Mouse (Mus musculus): ENCODE results near the gene 2300002M23Rik. TPM values are rescaled to one million over a fixed set of nuclear protein-coding genes. Genes with fewer than 3 reads are reported as not detected.

Gene 2300002M23Rik
- total and polyA plus RNA-seq, 2 experiments from 2014 or later = not detected

DNA sequence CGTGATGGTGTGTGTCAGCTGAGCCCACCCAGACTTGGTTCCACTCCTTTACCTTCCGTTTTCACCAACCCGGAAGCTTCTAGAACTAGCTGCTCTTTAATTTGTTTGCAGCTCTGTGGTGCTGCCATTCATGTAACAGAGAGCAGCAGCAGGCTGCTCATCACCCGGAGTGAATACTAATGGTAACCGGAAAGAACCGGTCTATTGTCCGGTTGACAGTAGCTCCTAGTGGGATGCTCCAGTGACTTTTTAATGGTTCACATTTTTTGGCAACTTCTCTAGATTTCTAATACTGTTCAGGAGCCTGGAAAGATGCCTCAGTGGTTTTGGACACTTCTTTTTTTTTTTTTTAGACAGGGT lies 23.9 kb downstream of the 2300002M23Rik start:
- ATAC-seq (ENCODE audit: insufficient read depth, low read depth) (no peak), DNase-seq (ENCODE audit: low spot score) (no peak)
- Histone ChIP-seq H3K4me1 (ENCODE audit: control insufficient read depth, insufficient read depth) (no peaks in the 10 kb centered on the region), H3K9ac (replicated peaks; ENCODE audit: low read depth, low read length) (no peak overlapping the region), H3K9me3 (replicated peaks; ENCODE audit: control insufficient read depth, low read length) (no peaks in the 10 kb centered on the region; the same call in 1 of the 2 replicates), H3K4me2 (ENCODE audit: low read depth, low read length) (no peak overlapping the region), H3K27ac (ENCODE audit: low read depth) (no peak overlapping the region), H3K4me3 (ENCODE audit: low read depth, low read length) (no peak overlapping the region), H3K36me3 (replicated peaks; ENCODE audit: control insufficient read depth, insufficient read depth, low read length) (no peaks in the 10 kb centered on the region), H3K27me3 (ENCODE audit: control insufficient read depth, insufficient read depth, low read length) (no peaks in the 10 kb centered on the region)
- 88% methylated on average over 7 of the region's 7 CpGs for WGBS
- no peak for TF ChIP-seq CTCF (IDR thresholded peaks at IDR 0.05; ENCODE audit: low read depth)
- no peak for TF ChIP-seq EP300 (IDR thresholded peaks at IDR 0.05; ENCODE audit: low read depth)

DNA sequence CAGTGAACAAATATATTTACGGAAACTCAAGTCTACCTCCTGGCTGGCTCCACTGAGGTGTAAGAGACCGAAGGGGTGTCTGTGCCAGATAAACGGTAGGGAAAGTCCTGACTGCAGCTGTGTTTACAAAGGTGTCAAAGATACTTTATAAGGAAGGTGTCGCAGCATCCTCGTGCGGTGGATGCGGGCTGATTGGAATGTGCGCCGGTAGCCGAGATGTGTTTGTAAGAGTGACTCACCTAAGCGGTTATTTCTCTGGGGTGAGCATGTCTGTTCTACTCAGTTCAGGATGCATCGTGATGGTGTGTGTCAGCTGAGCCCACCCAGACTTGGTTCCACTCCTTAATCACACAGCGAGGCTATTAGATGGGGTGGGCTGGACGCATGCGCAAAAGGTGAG lies 24.5 kb downstream of the 2300002M23Rik start:
- WGBS = 85% methylated on average over 15 of the region's 15 CpGs
- no peaks in the 10 kb centered on the region for H3K27me3 ChIP-seq (ENCODE audit: control insufficient read depth, insufficient read depth, low read length)
- no peak overlapping the region for H3K27ac ChIP-seq (ENCODE audit: low read depth)
- no peak for ATAC-seq (ENCODE audit: insufficient read depth, low read depth)
- H3K4me2 ChIP-seq (ENCODE audit: low read depth, low read length) = no peak overlapping the region
- no peaks in the 10 kb centered on the region for H3K4me1 ChIP-seq (ENCODE audit: control insufficient read depth, insufficient read depth)
- H3K4me3 ChIP-seq (ENCODE audit: low read depth, low read length) = no peak overlapping the region
- H3K9me3 ChIP-seq (replicated peaks; ENCODE audit: control insufficient read depth, low read length) = no peaks in the 10 kb centered on the region; the same call in 1 of the 2 replicates
- H3K9ac ChIP-seq (replicated peaks; ENCODE audit: low read depth, low read length) = no peak overlapping the region
- no peaks in the 10 kb centered on the region for H3K36me3 ChIP-seq (replicated peaks; ENCODE audit: control insufficient read depth, insufficient read depth, low read length)
- DNase-seq (ENCODE audit: low spot score) = no peak
- no peak for TF ChIP-seq CTCF (IDR thresholded peaks at IDR 0.05; ENCODE audit: low read depth)
- no peak for TF ChIP-seq EP300 (IDR thresholded peaks at IDR 0.05; ENCODE audit: low read depth)

DNA sequence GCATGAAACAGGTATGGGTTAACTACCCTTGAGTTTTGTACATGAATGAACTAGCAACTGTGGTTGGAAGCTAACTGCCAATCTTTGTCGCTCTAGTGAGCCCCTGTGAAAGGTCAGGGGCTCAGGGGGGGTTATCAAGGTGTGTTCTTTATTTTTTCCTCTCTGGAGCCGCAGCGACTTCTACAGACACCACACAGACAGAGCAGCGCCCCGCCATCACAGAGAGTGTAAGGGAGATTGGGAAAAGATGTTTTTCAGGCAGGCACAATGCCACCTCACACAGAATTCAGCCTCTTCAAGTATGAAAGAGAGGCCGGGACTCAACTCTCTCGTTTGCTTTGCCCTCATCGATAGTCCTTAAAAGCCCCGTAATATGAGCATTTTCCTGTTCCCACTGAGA lies 24.9 kb downstream of the 2300002M23Rik start:
- Histone ChIP-seq H3K9ac (replicated peaks; ENCODE audit: low read depth, low read length) (no peak overlapping the region), H3K9me3 (replicated peaks; ENCODE audit: control insufficient read depth, low read length) (no peaks in the 10 kb centered on the region; the same call in 1 of the 2 replicates), H3K27me3 (ENCODE audit: control insufficient read depth, insufficient read depth, low read length) (no peaks in the 10 kb centered on the region), H3K4me1 (ENCODE audit: control insufficient read depth, insufficient read depth) (no peaks in the 10 kb centered on the region), H3K27ac (ENCODE audit: low read depth) (no peak overlapping the region), H3K4me2 (ENCODE audit: low read depth, low read length) (no peak overlapping the region), H3K36me3 (replicated peaks; ENCODE audit: control insufficient read depth, insufficient read depth, low read length) (no peaks in the 10 kb centered on the region), H3K4me3 (ENCODE audit: low read depth, low read length) (no peak overlapping the region)
- 77% methylated on average over 9 of the region's 9 CpGs for WGBS
- DNase-seq (ENCODE audit: low spot score) (no peak), ATAC-seq (ENCODE audit: insufficient read depth, low read depth) (no peak)
- TF ChIP-seq EP300 (IDR thresholded peaks at IDR 0.05; ENCODE audit: low read depth) (no peak), CTCF (IDR thresholded peaks at IDR 0.05; ENCODE audit: low read depth) (no peak)

DNA sequence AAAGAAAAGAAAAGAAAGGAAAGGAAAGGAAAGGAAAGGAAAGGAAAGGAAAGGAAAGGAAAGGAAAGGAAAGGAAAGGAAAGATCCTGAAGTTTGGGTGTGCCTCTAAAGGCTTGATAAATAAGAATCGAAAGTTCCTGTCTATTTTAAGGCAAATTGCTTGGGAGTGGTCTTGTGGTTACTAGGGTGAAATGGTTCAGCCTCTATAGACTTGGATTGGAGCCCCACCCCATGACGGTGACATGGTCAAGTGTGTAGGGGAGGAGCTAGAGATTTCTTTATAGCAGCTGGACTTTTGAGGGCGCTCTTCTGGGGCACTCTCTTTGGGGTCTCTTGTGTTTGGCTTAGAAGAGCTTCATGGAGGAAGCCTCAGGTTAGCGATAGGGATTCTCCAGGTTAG lies 26.5 kb downstream of the 2300002M23Rik start:
- Histone ChIP-seq H3K36me3 (replicated peaks; ENCODE audit: control insufficient read depth, insufficient read depth, low read length) (no peaks in the 10 kb centered on the region), H3K9ac (replicated peaks; ENCODE audit: low read depth, low read length) (no peak overlapping the region), H3K4me3 (ENCODE audit: low read depth, low read length) (no peak overlapping the region), H3K27me3 (ENCODE audit: control insufficient read depth, insufficient read depth, low read length) (no peaks in the 10 kb centered on the region), H3K4me1 (ENCODE audit: control insufficient read depth, insufficient read depth) (no peaks in the 10 kb centered on the region), H3K27ac (ENCODE audit: low read depth) (no peak overlapping the region), H3K9me3 (replicated peaks; ENCODE audit: control insufficient read depth, low read length) (no peaks in the 10 kb centered on the region), H3K4me2 (ENCODE audit: low read depth, low read length) (no peak overlapping the region)
- ATAC-seq (ENCODE audit: insufficient read depth, low read depth) (no peak), DNase-seq (ENCODE audit: low spot score) (no peak)
- 25% methylated on average over 4 of the region's 4 CpGs for WGBS
- TF ChIP-seq EP300 (IDR thresholded peaks at IDR 0.05; ENCODE audit: low read depth) = no peak
- TF ChIP-seq CTCF (IDR thresholded peaks at IDR 0.05; ENCODE audit: low read depth) = no peak

DNA sequence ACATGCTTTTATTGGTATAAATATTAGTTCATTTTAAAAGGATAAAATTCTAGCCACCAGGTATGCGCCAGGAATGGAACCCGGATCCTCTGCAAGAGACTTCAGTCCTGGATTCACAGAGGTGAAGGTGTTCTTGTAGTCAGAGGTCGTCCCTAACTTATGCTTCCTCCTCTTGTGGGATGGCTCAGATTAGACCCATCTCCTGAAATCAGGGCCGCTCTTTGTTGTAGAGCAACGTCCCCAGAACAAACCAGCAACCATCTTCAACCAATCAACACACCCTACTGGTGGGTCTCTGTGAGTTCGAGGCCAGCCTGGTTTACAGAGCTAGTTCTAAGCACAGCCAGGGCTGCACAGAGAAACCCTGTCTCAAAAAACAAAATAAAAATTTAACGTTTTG lies 27.2 kb downstream of the 2300002M23Rik start:
- TF ChIP-seq EP300 (IDR thresholded peaks at IDR 0.05; ENCODE audit: low read depth) (no peak), CTCF (IDR thresholded peaks at IDR 0.05; ENCODE audit: low read depth) (no peak)
- ATAC-seq (ENCODE audit: insufficient read depth, low read depth) (no peak), DNase-seq (ENCODE audit: low spot score) (no peak)

DNA sequence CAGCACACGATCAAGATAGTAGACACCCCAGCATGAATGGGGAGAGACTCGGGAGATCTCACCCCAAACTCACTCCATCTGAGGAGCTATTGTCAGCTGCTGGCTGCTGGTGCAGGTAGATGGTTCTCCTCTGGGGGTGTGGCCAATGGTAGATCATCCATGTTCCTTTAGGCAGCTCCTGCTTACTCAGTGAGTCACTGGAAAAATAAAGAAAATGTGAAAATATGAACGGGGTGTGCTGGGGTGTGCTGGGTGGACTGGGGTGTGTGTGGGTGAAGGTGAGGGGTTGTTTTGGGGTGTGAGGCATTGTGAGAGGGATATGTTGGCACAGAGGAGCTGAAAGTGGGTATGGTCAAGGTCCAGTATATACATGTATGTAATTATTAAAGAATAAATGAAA lies 30.1 kb downstream of the 2300002M23Rik start:
- WGBS = 89% methylated on average over 3 of the region's 3 CpGs
- no peak for DNase-seq (ENCODE audit: low spot score)
- H3K4me1 ChIP-seq (ENCODE audit: control insufficient read depth, insufficient read depth) = no peaks in the 10 kb centered on the region
- H3K9me3 ChIP-seq (replicated peaks; ENCODE audit: control insufficient read depth, low read length) = no peaks in the 10 kb centered on the region
- no peak overlapping the region for H3K4me2 ChIP-seq (ENCODE audit: low read depth, low read length)
- no peak for TF ChIP-seq EP300 (IDR thresholded peaks at IDR 0.05; ENCODE audit: low read depth)
- TF ChIP-seq CTCF (IDR thresholded peaks at IDR 0.05; ENCODE audit: low read depth) = no peak
- no peak overlapping the region for H3K27ac ChIP-seq (ENCODE audit: low read depth)
- H3K36me3 ChIP-seq (replicated peaks; ENCODE audit: control insufficient read depth, insufficient read depth, low read length) = no peaks in the 10 kb centered on the region
- H3K4me3 ChIP-seq (ENCODE audit: low read depth, low read length) = no peak overlapping the region
- H3K9ac ChIP-seq (replicated peaks; ENCODE audit: low read depth, low read length) = no peak overlapping the region
- no peaks in the 10 kb centered on the region for H3K27me3 ChIP-seq (ENCODE audit: control insufficient read depth, insufficient read depth, low read length)
- no peak for ATAC-seq (ENCODE audit: insufficient read depth, low read depth)

More for the DNA sequence above, 27.2 kb downstream of the 2300002M23Rik start:
- 76% methylated on average over 7 of the region's 7 CpGs for WGBS
- Histone ChIP-seq H3K4me1 (ENCODE audit: control insufficient read depth, insufficient read depth) (no peaks in the 10 kb centered on the region), H3K36me3 (replicated peaks; ENCODE audit: control insufficient read depth, insufficient read depth, low read length) (no peaks in the 10 kb centered on the region), H3K27me3 (ENCODE audit: control insufficient read depth, insufficient read depth, low read length) (no peaks in the 10 kb centered on the region), H3K9me3 (replicated peaks; ENCODE audit: control insufficient read depth, low read length) (no peaks in the 10 kb centered on the region), H3K4me2 (ENCODE audit: low read depth, low read length) (no peak overlapping the region), H3K9ac (replicated peaks; ENCODE audit: low read depth, low read length) (no peak overlapping the region), H3K4me3 (ENCODE audit: low read depth, low read length) (no peak overlapping the region), H3K27ac (ENCODE audit: low read depth) (no peak overlapping the region)

All from heart, postnatal 0 days (tissue).